Mouse (Mus musculus): Measurements from ENCODE around the gene Car1.

GRCm38 (mm10) chr3:14831219-14831835 lies 23.2 kb upstream of the Car1 start:
- TF ChIP-seq CTCF (conservative IDR thresholded peaks at IDR 0.05; ENCODE audit: low read length) = no peak
- no peak for TF ChIP-seq NANOG (IDR thresholded peaks at IDR 0.05; ENCODE audit: borderline replicate concordance, low read length)

Data from E14TG2a.4 (cell line).